Mouse (Mus musculus) brain, embryonic 18.5 days (tissue): ENCODE results near the gene Prkar2b.
A peak's percentile ranks its signal among the peaks of the same experiment; 100 is the strongest.

Source experiments
- DNase-seq: peaks from one replicate; pipeline ENCODE4 v3.0.0-alpha.2; 2012; ENCODE audit warnings: low read depth, low spot score

The Prkar2b gene

DNA sequence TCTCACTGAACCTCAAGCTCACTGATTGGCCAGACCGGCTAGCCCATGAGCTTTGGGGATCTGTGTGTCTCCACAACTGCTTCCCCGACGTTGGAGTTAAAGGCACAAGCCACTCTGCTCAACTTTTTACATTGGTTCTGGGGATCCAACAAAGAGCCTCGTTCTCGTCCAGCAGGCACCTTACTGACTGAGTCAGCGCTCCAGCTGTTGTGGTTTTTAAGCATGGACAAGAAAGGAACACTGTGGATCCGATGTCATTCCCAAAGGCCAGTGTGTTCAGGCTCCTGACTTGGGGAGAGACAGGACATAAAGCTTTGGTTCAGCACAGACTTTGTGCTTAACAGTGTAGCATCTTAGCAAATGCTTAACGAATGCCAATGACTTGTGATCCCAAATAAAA, 89.5 kb downstream of the Prkar2b start:
- DNase-seq = no peak

DNA sequence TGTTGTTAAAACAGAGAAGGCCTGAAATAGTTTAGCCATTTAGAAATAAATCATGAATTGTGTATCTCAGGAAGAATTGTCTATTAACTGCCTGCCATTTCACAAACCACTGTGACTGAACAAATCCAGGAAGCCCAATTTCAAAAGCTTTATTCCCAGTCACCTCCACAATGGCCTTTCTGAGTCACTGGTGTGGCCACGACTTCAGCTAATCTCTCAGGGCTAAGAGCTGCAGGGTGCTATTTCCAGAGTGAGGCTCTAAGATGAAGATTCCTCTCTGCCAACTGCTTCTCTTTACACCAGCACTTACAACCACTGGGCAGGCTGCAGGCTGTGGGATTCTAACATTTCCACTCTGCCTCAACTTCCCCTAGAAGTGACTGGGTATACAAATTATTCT, 92.0 kb downstream of the Prkar2b start:
- no peak for DNase-seq

DNA sequence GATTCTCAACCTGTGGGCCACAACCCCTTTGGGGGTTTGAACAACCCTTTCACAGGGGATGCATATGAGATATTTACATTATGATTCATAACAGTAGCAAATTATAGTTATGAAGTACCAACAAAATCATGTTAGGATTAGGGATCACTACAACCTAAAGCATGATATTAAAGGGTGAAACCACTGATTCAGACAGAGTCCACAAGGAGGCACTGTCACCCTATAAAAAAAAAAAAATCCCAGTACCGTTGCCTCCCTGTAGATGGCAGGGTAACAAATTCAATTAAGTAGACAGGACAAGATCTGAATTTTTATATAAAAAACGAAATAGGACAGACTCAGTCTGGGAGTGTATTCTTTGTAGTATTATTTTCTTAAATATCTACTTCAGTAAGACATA, 93.6 kb downstream of the Prkar2b start:
- DNase-seq = no peak

DNA sequence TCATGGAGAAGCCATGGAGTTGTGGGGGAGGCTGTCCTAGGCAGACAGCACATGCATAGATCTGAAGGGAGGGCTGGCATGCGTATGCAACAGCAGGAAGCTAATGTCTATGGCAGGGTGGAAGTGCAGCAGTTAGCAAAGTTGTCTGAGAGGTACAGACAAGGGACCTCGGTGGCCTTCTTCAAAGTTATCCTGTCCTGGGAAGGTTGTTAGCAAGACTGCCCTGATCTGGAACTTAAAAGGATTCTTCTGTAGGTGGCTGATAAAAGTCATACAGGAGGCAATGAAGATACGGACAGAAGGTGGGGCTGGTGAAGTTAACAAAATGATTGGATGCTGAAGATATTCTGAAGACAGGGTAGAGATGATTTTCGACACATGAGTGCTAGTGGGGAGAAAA, 94.7 kb downstream of the Prkar2b start:
- DNase-seq = no peak

DNA sequence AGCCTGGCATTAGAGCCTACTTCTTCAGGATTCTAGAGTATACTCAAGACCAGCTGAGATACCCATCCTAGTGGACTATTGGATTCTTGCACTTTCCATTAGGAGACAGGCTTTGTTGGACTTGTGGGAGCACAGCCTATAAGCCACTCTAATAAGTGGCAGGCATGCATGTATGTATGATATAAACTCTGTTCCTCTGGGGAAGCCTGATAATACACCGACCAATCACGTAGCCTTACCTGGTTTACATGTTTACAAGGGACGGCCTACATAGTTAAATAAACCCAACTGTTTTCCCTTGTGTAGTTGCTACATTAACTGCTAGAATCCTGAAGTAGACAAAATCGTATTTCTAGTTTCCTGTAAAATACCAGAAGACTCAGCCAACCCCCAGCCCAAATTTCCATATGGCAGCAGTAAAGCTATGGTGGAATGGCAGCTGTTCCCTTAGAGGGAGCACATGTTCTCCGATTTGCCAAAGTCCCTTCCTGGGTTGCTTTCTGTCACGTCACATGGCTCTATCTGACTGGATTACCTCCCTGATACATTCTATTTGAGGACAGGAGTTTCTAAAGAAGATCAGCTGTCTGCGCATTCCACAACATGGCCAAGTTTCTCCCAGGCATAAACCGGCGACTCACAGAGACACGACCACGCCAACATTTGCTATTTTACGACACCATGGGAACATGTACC, 95.4 kb downstream of the Prkar2b start:
- DNase-seq = no peak

DNA sequence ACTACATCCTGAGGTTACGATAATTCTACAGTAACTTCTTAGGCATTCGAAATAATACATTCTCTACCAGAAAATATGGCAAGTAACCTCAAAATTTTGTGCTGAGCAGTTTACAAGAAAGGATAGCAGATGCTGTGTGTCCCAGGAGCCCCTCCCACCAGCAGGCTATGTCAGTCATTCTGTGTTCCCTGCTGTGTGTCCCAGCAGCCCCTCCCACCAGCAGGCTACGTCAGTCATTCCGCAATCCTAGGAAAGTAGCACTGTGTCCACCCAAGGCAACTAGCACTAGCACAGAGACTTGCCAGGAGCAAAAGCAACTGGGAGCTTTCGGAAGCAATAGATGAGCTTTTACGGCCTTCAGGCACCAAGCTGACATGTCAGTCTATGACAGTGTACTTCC, 97.0 kb downstream of the Prkar2b start:
- no peak for DNase-seq

DNA sequence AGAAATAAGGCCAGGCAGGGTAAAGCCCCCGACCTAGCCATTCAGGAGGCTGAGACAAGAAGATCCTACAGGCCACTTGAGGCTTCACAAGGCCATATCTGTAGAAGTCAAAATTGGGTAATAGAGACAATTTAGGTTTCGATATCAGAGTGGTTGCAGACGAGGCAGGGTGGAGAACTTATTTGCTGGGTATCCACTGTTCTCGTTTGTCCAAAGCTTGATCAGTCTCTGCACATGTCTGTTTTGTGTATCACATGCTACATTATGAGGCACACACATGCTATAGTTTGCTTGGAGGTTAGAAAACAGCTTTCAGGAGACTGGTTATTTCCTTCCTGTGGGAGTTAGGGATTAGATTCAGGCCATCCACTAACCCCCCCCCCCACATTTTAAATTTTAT, 105.3 kb downstream of the Prkar2b start:
- DNase-seq = no peak

DNA sequence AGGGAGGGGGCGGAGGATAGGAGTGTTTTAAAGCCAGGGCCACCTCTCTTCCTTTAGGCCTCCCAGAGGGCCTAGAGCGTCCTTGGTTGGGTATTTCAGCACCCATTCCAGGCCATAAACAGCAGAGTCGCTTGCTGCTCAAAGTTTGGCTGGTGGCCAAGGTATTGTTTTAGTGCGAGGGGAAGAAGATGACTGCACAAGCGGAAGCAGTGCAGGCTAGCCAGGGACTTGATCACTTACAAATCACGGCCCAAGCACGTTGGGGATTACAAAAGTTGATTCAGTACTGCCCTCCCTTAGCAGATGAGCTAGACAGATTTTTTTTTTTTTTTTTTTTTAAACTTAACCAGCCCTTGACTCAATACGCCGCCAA, 110.5 kb downstream of the Prkar2b start:
- DNase-seq = no peak

DNA sequence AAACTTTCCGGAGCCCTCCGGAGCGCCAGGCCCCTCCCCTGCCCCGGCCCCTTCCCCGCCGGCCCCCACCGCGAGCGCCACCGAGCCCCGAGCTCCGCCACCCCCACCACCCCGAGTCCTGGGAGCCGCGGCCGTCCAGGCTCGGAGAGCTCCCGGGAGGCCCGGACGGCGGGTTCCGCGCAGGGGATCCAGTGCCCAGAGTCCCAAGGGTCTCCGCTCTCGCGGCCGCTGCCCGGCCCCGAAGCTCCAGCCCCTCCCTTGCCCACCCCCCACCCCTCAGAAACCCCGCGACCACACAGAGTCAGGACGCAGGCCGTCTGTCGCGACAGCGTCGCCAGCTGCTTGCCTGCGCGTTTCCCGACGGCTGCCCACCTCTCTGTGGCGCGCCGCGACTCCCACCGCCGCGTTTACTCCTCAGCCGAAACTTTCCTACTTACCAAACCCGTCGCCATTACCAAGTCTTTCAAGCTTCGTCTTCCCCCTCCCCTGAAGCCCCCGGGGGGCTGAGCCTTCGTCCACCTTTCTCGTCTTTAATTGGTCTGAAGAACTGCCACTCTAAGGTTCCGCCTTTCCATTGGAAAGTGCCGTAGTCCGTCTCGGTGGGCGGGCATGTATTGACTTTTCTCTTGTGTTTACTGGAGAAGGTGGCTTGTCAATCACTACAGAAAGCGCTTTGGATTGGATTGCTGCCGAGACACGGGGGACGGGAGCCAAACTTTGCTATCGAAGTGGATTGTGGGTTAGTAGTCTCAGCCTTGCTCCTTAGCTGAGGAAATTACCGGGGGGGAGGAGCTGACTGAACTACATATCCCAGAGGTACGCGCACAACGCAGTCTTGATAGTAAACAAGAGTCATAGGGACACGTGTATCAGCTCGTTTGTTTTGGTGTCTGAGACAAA, 111.1 kb downstream of the Prkar2b start, which contains the start of gene Hbp1:
Hbp1 (minus strand) TSS at position 777 of the 900 bp plus-strand sequence.
- DNase-seq = peak; percentile 100

DNA sequence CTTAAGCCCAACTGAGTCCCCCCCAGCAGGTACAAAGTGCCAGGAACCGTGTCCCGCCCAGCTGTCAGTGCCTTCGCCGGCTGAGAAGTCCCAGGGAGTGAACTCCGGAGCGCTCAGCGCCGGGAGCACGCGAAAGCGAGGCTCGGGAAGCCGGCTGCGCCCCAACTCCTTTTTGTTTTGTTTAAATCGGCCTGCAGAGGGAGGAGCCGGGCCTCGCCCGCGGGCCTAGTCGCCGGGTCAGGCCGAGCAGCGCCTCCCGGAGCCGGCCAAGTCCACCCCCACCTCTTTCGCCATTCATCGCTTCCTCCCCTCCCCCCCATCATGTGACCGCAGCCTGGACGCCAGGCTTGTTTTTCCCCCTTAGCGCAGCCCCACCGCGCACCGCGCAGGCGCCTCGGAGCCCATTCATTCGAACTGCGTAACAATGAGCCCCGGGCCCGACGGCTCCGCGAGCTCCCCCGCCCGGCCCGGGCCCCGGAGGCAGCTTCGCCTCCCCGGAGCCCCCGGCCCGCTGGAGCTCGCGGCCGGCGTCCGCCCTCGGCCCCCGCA, 111.8 kb downstream of the Prkar2b start:
- DNase-seq = peak; percentile 84

DNA sequence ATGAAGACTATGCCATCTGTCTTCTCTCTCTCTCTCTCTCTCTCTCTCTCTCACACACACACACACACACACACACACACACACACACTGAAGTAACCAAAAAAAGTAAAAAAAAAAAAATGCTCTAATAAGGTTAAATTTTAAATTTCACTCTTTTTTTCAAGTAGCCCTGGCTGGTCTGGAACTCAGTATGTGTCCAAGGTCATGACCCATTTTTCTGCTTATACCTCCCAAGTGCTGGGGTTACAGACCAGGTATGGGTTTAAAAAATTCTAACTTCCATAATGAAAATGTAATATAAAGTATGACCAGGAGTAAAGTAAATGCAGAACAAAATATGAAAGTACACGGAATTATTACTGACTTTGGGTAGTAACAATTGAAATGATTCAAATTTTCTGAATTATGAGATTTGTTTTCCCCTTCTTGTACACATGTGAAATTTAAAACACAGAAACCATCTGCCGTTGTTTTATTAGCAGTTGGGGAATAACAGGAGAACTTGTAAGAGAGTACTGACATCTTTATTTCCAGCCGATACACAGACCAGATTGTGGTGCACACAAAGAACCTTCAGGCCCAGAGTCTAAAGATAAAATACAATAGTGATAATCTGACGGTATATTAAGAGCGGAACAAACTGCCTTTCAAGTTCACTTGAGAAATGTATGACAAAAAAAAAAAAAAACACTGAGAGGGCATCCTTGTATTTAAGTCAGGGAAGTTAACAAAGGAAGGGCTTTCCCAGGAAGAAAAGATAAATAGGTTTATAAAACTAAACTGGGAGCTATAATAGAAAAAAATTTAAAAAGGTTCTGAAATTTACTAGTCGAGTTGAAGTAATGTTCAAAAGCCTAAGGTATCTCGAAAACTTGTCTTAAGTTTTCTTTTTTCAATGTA, 112.7 kb downstream of the Prkar2b start:
- no peak for DNase-seq

DNA sequence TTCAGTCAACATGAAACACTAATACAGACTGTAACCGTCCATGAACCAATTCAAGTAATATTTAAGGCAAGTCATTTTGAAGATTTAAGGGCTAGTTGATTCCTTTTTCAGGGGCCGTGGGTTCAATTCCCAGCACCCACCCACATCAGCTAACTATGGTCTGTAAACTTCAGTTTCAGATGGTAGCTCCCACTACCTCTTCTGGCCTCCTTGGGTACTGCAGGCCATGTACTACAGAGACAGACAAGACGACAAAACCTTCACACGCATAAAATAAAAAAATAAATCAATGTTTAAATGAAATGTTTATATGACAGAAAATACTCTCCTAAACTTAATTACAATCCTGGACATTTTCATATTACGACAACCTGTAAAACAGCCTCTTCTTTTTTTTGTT, 113.6 kb downstream of the Prkar2b start:
- DNase-seq = no peak

DNA sequence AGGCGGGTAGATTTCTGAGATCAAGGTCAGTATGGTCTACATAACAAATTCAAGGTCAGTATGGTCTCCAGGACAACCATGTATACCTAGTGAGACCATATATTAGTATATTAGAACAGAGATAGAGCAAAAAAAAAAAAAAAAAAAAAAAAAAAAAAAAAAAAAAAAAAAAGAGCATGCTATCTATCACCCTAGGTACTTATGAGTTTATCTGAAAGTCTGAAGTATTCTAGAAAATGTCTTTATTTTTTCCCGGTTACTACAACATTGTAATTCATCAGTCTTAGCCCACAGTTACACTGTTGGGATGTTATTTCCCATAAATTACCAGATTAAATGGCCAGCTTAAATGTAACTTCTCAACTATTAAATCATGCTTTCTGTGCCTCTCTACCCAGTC, 116.7 kb downstream of the Prkar2b start:
- no peak for DNase-seq

DNA sequence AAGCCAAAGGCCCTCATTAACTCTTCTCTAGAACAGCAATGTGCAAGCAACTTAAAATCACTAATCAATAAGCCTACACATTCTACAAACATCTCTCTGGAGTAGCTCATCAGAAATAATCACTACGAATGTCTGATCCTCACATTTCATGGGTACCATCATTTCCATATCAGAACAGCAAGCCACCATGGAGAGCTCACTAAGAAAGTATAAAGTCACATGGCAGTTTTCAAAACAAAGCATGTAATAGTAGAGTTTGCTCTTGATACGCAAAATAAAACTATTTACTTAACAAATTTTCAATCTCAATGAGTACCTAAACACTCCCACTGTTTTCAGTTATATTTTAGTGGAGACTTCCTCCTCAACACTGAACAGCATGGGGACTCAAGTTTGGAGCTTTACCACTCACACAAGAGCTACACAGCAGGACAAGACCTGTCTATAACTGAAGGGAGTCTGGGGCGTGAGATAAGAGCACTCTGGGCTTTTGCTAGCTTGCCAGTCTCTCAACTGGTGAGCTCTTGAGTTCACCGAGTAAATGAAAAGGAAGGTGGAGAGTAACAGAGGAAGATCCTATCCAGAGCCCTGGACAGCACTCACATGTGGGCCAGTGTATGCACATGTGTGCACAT, 118.0 kb downstream of the Prkar2b start:
- DNase-seq = no peak

DNA sequence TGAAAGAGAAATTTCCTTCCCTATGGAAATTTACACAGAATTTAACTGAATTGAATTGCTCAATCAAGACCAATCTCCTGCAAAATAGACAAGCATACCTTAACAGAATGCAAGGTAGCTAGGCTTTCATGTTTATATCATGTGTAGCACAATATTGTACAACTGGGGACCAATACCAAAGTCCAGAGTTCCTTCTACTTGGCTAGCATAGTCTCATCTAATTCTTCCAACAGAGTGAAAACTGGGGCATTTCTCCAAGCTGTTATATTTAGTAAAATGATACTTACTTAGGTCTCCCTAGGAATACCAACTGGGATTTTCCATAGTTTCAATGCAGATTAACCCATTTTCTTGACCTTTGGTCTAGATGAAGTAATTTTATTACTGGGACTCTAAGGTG, 122.1 kb downstream of the Prkar2b start:
- no peak for DNase-seq

DNA sequence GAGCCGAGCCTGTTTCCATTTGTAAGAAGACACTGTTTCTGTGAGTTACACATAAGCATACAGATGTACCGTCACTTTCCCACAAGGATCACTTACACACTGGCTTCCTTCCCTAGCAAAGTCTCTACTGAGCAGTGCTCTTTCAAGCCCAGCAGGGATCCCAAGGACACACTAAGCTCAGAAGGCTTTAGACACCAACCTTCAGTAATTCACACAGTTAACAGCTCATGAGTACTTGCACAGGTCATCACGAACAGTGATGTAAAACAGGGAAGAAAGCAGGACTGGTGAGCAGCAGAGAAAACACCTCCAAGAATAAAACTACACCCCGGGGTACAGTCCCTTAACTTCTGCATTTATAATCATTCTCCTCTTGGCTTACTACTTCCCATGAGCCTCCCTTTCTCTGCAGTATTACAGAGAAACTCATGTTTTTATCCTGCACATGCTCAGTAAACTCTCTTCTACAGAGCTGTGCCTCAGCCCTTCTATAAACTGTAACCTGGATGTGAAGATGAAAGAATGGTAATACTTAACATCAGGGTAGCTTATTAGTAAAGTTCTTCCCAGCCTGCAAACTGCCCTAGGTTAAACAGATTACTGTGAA, 122.6 kb downstream of the Prkar2b start:
- DNase-seq = no peak

DNA sequence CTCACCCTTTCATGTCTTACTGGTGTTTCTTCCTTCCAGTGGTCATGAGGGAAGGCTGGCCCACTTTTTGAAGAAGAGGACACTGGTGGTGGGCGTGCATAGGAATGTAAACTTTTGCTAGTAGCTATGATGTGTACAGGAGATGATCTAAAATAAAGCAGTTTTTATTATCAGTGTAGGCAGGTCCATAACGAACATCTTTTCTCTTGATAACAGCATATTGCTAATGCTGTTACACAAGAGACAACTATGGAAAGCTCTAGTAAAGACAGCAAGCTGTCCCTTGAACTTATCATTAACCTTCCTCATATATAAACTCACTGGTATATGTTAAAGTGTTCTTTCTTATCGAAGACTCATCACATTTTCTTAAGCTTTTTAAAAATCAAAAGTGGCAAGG, 123.5 kb downstream of the Prkar2b start:
- no peak for DNase-seq

DNA sequence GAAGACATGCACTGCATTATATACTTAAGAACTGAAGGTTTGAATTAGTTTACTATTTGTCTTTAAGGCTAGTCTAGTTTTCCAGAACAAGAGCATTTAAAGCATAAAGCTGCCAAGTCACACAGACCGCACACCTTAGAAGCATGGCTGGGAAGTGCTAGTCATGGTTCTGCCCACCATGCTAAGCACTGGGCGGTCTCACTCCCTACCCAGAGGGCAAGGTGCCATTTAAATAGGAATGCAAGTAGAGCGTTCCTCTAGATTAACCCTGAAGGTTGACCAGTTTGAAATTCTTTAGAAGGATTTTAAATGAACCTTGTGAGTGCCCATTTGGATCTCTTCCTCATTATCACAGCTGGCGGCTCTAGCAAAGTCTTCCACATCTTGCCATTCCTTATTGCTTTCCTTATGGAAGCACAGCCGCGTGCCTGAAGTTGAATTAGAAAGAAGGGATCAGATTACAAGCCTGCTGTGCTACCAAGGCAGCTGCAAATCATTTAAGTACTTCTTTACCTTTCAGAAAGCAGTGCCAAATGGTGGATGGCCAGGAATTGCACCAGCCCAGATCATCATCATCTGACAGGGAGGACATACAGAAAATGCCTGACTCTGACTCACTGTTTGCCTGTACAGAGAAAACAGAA, 124.3 kb downstream of the Prkar2b start:
- DNase-seq = no peak

DNA sequence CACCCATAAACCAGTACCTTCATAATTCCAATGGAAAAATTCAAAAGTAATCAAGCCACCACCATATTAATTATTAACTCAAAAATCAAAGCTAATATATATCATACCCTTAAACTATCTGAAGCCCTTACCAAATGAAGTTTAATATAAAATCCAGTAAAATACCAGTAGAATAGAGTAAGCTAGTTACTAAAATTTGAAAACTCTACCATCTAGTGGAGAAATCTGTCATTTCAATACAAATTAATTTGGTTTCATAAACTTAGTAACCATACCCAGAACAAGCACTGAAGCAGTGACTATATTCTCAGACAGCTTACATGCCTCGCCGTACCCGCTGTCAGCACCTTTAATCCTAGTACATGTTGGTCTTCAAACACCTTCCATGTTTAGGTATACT, 129.3 kb downstream of the Prkar2b start:
- DNase-seq = no peak

DNA sequence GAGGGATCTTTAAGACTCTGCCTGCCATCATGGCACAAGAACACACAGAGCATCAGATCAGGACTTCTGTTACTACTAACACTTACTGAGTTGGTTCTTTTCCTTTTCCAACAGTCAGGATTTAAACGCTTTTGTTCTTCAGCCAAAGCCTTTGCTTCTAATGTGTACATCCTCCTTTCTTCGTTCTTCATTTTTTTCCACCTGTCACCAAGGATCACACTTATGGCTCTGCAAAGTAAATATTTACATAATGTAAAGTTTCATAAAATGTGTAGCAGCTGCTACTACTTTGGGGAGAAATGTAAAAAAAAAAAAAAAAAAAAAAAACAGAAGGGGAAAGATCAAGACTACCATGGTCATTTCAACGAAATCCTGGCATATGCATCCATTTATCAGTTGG, 132.6 kb downstream of the Prkar2b start:
- no peak for DNase-seq
